Mouse (Mus musculus) C2C12 (cell line): ENCODE results near the gene Cyp2d9.
"Not testable (repeated sequence)": the region's sequence is repeated elsewhere in the genome, so short reads cannot be mapped to it uniquely, and the experiment has no call there.

Experiments
- CEBPB ChIP-seq: IDR thresholded peaks from one replicate; pipeline ENCODE4 v1.6.1; 2011; ENCODE audit warnings: low read depth, mild to moderate bottlenecking, control low read depth, moderate library complexity
- CTCF ChIP-seq: IDR thresholded peaks from one replicate; pipeline ENCODE4 v1.5.1; 2011; ENCODE audit not compliant: control insufficient read depth, insufficient read depth, insufficient read length
- FOSL1 ChIP-seq: IDR thresholded peaks from one replicate; pipeline ENCODE4 v1.8.0; 2011; ENCODE audit warnings: mild to moderate bottlenecking, low read length; ENCODE audit not compliant: poor library complexity, insufficient read depth, severe bottlenecking

DNA sequence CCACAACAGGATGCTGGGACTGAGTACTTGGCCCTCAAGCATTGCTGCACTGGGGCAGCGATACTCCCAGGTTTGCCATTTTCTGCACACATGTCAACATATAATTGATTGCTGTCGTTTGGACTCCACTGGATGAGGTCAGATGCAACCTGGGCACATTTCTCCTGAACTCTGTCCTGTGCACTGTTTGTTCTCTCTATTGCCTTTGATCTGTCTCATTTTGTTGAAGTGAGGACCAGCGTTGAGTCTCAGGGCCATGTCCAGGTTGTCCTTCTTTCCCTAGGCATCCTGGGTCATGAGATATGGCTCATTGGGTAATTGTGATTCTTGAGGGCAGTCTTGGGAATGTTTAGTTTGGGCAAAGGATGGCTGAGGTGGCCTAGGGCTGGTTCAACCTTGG is 37.3 kb upstream of the Cyp2d9 start:
- not testable (repeated sequence) for TF ChIP-seq CEBPB, CTCF, FOSL1
